Mouse (Mus musculus): ENCODE measurements around the gene Atp2c1.

- no peak for TF ChIP-seq CTCF (IDR thresholded peaks at IDR 0.05; ENCODE audit: borderline replicate concordance, insufficient read depth, low read depth, low read length)
- TF ChIP-seq POLR2A (IDR thresholded peaks at IDR 0.05; ENCODE audit: borderline replicate concordance, insufficient read depth, low read length) = no peak
These were observed at the start of gene Atp2c1 for GRCm38 (mm10) chr9:105527219-105527618.
